Mouse (Mus musculus): ENCODE measurements around the gene Bcan.

GRCm38 (mm10) chr3:87980085-87980484 is 19.9 kb downstream of the Bcan start:
- TF ChIP-seq CTCF (IDR thresholded peaks at IDR 0.05) (no peak), EP300 (IDR thresholded peaks at IDR 0.05; ENCODE audit: insufficient read depth, low read depth, low read length) (no peak), POLR2A (IDR thresholded peaks at IDR 0.05; ENCODE audit: insufficient read depth, low read depth, low read length) (no peak)

Measured in heart, adult 2 months (tissue).